Mouse (Mus musculus): Measurements from ENCODE around the gene Acer2.
A peak's percentile ranks its signal among the peaks of the same experiment; 100 is the strongest.

Acer2 gene

GRCm38 (mm10) chr4:86887879-86888278, 13.7 kb downstream of the Acer2 start:
- no peak for DNase-seq (ENCODE audit: low read depth, low spot score)

- DNase-seq (ENCODE audit: low read depth, low spot score), result no peak
These were observed 23.2 kb downstream of the Acer2 start for GRCm38 (mm10) chr4:86897411-86897810.

DNA sequence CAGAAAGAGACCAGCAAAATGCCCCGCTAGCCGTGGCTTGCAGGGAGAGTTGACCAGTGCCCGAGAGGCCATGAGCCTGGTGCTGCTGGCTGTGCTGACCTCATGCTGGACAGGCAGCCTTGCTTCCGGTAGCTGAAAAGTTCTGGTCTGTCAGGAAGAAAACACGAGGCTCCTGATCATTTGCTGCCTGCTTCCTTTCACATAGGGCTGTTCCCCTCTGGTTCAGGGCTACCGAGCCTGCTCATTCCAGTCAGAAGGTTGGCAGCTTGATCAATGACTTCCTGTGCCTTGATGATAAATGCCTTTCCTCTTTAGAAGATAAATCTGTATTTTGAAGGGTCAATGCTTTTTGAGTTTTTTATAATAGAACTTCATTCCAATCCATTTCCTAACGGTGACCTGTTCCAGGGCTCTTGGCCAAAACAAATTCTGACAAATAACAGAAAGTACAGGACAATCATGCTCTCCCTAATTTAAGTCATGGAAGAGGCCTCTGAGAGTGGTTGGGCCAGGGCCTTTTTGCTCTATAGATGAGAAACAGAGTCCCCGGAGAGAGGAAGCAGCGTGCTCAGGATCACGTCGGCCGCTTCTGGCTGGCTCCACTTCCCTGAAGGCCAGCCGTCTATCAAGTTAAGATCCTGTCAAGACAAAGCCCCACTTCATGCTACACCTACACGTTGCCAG, 24.7 kb downstream of the Acer2 start:
- DNase-seq (ENCODE audit: low read depth, low spot score), result no peak

DNA sequence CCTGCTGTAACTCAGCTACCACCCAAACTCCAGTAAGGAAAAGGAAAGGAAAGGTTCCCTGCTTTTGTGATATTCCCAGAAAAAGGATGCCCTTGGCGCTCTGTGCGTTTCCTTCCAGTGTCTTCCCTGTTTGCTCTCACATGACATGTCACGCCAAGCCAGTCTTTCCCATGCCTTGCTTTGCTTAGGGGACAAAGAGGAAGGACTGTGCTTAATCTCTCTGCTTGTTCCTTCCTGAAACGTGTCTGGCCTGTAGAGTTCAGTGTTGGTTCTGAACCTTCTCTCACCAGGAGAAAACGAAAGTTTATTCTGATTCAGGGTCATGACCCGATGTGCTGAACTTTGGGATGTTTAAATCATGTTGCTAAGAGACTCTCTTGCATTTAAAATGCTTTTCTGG, 28.2 kb downstream of the Acer2 start:
- DNase-seq (ENCODE audit: low read depth, low spot score), result no peak

- DNase-seq (ENCODE audit: low read depth, low spot score), result no peak
These were observed 30.8 kb downstream of the Acer2 start for GRCm38 (mm10) chr4:86904969-86905368.

DNA sequence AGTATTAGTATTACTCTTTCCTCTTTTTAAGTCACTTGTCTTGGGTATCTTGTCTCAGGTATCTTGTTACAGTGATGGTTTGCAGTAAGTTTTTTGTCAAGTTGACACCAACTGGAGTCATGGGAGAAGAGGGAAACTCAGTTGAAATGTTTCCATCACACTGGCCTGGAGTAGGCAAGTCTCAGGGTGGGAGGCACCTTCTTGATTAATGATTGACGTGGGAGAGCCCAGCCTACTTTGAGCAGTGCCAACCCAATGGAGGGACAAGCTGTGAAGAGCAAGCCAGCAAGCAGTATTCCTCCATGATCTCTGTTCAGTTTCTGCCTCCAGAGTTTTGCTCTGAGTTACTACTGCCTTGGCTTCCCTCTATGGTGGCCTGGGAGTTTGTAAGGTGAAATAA, 31.7 kb downstream of the Acer2 start:
- DNase-seq (ENCODE audit: low read depth, low spot score), result no peak

DNA sequence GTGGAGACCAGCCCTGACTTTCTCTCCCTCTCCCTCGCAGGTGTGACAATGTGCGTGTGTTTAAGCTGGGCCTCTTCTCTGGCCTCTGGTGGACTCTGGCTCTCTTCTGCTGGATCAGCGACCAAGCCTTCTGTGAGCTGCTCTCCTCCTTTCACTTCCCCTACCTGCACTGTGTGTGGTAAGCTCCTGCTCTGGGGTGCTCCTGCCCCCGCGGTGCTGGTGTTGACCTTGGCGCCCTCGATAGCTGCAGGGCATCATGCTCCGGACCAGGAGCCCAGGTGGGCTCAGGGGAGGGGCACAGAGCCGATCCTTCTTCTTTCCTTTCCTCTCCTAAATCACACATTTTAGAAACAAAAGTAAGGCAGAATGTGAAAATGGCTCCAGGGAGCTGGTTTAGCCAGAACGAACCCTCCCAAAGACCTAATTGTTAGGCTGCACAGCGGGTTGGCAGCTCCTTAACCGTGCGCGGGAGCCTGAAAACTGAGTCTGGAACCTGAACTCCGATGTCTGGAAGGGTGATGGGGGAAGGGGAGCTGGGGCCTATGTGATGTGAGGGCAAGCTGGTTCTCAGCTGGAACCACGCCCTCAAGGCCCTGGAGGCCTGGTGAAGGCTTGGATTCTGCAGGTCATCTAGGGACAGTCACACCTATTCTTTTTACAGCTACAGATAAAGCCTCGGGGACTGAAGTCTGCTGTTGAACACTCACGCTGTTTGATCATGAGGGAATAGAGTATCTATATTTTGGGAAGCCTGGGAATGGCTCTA, 37.6 kb downstream of the Acer2 start:
- peak; percentile 83 for DNase-seq (ENCODE audit: low read depth, low spot score)

GRCm38 (mm10) chr4:86912757-86913156, 38.6 kb downstream of the Acer2 start:
- no peak for DNase-seq (ENCODE audit: low read depth, low spot score)

- no peak for DNase-seq (ENCODE audit: low read depth, low spot score)
These were observed 41.9 kb downstream of the Acer2 start for GRCm38 (mm10) chr4:86916062-86916461.

DNA sequence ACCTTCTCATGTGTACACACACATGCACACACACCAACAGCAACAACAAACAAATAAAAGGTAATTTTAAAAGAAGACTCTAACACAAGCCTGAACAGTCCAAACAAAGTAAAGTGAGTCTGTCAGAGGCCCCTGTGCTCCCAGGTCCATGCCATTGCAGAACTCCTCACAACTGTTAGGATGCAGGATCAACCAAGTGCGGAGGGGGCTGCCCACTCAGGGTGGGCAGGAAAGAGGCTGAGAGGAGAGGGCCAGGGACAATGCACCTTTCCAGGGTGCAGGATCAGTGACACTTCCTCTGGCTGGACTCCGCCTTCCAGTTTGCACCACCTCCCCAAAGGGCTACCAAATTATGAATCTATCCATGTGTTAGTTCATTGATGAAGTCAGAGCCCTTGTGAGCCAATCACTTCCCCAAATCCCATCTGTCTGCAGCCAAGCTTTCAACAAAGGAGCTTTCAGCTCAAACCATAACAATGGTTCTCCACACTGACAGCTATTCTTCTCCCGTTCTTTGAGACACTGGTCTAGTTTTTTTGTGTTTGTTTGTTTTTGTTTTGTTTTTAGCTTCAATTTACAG, 49.4 kb downstream of the Acer2 start:
- DNase-seq (ENCODE audit: low read depth, low spot score), result no peak

DNA sequence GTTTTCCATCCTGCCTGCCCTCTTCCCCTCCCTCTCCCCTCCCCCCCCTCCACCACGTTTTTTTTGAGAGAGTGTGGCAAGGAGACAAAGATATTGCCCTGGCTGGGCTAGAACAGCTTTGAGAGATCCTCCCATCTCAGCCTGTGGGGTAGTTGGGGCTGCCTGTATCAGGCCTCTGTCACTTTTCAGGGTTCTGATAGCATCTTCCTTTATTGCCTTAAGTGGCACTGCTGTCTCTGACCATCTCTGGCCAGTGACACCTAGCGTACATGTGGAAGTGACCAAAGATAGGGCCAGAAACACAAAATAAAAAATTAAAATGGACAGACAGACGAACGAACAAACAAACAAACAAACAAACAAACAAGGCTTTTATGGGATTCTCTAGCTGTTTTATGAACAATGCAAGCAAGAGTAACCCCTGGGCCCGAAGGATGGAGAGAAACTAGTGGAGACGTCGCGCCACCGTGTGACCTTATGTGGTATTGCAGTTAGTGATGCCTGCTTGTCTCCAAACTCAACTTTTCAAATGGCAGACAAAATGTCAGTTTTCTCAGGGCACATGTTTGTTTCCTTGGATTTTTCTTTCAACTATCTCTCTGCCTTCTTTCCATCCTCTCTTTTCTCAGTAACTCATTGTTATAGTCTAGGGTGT, 50.7 kb downstream of the Acer2 start:
- no peak for DNase-seq (ENCODE audit: low read depth, low spot score)

DNA sequence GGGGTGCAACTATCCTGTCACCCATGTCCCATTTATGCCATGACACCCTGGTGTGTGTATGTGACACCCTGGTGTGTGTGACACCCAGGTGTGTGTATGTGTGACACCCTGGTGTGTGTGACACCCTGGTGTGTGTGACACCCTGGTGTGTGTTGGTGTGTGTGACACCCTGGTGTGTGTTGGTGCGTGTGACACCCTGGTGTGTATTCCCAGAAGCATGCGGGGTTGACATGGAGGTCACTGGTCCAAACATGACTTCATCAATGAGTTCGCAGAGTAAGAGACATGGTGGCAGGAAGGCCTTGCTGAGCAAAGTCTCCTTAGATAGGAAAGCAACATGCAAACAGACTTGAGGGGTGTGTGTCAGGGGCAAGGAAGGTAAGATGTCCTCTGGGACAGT, 52.8 kb downstream of the Acer2 start:
- no peak for DNase-seq (ENCODE audit: low read depth, low spot score)

DNA sequence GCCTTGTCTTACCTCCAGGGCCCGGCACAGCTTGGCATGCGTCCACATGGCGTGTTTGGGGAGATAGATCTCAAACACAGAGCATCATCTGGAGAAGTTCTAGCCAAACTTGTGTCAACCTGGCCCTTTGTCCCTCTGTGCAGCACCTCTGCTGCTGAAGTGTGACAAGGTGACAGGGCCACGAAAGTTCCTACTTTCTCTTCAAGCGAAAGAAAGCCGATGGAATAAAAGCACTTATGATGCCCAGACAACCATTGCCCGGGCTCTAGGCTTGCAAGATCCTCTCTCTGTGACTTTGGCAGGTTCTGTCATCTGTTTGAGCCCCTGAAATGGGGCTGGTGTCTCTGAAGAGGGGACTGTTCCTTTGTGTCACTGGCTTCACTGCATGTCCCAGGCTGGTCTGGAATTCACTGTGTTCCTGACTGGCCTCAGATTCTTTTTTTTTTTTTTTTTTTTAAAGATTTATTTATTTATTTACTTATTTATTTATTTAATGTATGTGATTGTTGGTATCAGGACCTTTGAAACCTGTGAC, 56.0 kb downstream of the Acer2 start:
- DNase-seq (ENCODE audit: low read depth, low spot score), result no peak

DNA sequence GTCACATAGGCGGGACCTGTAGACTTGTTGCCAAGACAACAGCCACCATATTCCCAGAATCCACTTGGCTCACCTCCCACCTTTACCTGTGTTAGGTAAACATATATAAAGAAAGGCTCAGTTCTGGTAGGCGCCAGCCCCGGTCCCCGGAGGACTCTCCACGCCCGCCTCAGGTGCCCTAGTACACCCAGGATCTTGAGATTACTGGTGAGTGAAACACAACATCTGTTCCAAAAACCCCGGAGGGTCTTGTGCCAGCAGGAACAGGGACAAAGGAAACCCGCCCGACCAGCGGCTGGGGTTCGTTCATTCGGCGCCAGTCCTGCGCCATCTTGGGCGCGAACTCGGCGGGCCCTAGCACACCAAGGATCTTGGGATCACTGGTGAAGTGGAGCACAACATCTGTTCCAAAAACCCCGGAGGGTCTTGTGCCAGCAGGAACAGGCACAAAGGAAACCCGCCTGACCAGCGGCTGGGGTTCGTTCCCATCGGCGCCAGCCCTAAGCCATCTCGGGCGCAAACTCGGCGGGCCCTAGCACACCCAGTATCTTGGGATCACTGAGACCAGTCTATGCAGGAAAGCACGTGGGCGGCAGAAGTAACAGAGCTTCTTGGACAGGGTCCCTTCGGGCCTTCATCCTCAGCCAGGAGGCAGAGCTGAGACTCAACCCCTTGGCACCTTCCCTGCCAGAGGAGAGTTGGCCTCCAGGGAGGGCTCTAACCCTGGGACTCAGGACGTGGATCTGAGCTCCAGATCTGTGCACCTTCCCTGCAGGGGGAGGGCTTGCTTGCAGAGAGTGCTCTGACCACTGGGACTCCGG, 56.6 kb downstream of the Acer2 start:
- no peak for DNase-seq (ENCODE audit: low read depth, low spot score)

- no peak for DNase-seq (ENCODE audit: low read depth, low spot score)
These were observed 58.8 kb downstream of the Acer2 start for GRCm38 (mm10) chr4:86933026-86933425.

DNA sequence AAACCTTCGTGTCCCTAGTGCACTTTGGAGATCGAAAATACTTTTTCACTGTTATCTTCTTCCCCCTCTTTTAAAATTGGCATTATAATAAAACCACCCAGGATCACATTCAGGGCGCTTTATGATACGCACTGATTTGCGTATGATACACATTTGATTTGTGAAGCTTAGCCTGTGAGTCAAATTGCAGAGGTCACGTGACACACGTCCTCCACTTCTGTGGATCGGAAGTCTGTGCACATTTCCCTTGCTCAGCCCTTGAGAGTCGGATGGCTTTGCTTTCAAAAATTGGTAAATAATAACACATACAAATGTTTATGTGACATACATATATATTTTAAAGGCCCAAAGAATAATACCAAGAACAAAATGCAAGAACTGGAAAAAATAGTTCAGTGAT, 62.0 kb downstream of the Acer2 start:
- DNase-seq (ENCODE audit: low read depth, low spot score), result no peak

- DNase-seq (ENCODE audit: low read depth, low spot score), result no peak
These were observed 62.5 kb downstream of the Acer2 start for GRCm38 (mm10) chr4:86936706-86937105.

DNA sequence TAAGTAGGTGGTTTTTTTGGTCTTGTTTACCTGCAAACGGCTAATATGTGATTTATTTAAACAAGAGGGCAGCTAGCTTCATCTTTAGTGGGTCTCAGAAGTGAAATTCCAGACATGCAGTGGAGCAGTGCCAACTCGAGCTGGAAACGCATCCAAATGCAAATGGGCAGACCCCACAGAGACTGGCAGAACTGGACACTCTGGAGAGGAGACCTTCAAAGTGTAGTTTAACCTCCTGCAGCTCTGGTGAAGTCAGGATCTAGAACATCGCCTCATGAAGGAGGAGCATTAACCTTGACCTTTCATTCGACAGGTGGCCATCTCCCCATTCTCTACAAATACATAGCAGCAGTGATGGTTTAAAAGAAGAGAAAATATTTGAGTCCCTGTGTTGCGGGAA, 68.5 kb downstream of the Acer2 start:
- no peak for DNase-seq (ENCODE audit: low read depth, low spot score)

DNA sequence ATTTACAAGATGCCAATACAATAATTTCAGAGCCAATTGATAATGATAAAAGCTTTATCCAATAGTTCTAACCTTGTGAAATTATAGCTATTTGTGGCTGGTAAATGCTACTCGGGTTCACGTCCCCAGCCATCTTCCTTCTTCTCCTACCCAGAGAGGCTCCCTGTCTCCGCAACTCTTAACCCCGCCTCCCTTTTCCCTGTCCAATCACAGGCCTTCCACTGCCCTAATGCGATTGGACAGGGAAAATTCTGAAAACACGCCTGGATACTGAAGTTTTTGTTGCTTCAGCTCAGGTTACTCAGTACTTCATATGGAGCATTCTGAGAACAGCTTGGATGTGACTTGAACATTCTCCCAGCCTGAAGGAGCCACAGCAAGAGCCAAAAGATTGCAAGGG, 69.1 kb downstream of the Acer2 start:
- DNase-seq (ENCODE audit: low read depth, low spot score), result peak; percentile 46

DNA sequence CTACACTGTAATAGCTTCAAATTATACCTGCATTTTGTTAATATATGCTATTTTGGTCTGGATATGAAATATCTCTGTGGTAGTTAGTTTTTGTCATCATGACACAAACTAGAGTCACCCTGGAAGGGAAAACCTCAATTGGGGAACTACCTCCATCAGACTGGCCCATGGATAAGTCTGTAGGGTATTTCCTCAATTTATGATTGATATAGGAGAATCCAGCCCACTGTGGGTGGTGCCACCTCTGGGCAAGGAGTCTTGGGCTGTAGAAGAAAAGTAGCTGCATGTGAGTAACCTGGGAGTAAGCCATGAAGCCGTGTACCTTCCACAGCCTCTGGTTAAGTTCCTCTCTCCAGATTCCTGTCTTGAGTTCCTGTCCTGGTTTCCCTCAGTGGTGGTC, 74.6 kb downstream of the Acer2 start:
- no peak for DNase-seq (ENCODE audit: low read depth, low spot score)

DNA sequence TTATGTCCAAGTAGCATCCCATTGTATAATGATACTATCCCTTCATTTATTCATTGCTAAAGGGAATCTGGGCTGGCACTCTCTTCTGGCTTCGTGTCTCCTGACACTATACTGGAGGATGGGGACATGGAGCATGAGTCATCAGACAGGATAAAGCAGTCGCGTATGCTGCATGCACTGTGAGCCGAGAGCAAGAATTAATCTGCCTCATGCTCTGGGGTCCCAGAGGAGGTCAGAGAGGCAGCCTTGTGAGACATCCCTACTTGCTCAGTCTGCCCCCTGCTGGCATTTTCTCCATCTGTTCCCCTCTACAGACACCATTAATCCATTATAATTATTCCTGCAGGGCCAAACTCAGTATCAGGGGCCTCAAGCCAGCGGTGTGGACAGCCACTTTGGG, 79.3 kb downstream of the Acer2 start:
- DNase-seq (ENCODE audit: low read depth, low spot score), result no peak
